Mouse (Mus musculus) liver, adult 2 months (tissue): Measurements from ENCODE around the gene Gnb1.

ENCODE experiments used
- CTCF ChIP-seq: fragments of 200-500 bp; IDR thresholded peaks from 2 replicates; pipeline ENCODE4 v1.5.1; 2011; ENCODE audit warnings: low read depth, low read length, control low read depth
- POLR2A ChIP-seq: fragments of 200-500 bp; IDR thresholded peaks from 2 replicates; pipeline ENCODE4 v1.6.1; 2011; ENCODE audit warnings: low read length, control low read depth; ENCODE audit not compliant: insufficient read depth; ENCODE audit errors: extremely low read depth

DNA sequence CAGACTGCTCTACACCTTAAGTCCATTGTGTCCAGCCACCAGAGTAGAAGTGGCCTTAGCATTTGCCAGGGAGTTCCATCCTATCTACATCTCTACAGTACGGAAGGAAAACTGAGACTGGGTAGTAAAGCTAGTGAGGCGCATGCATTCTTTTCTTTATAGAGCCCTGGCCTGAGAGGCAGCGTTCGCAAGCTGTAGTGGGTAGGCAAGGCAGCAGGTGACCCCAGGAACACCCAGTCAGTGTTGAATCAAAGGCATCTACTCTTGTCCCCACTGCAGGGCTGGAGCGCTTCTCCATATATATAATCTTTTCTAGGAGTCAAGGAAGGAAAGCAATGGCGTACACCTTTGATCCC is 9.1 kb upstream of the Gnb1 start:
- TF ChIP-seq CTCF (no peak), POLR2A (no peak)
